Mouse (Mus musculus) splenic B cell, adult 2 months (primary cell): ENCODE data around the gene Sipa1l1.

Experiments
- DNase-seq: peaks from one replicate; pipeline ENCODE4 v3.0.0-alpha.2; 2011; ENCODE audit warnings: low read depth, low spot score
- H3K27me3 ChIP-seq: 2 replicates; pipeline ENCODE4 v1.6.1; 2012; ENCODE audit warnings: mild to moderate bottlenecking, low read length, moderate library complexity, mixed read lengths; ENCODE audit not compliant: control insufficient read depth, poor library complexity, insufficient read depth, severe bottlenecking
- H3K36me3 ChIP-seq: 2 replicates; pipeline ENCODE4 v1.6.1; 2012; ENCODE audit warnings: mild to moderate bottlenecking, low read length, moderate library complexity, mixed read lengths; ENCODE audit not compliant: control insufficient read depth, poor library complexity, insufficient read depth, severe bottlenecking

The Sipa1l1 gene

GRCm38 (mm10) chr12:82409686-82410472, 240.8 kb downstream of the Sipa1l1 start:
- Histone ChIP-seq H3K36me3 (peaks cover 3% of the 10 kb centered on the region; the same call in 1 of the 2 replicates), H3K27me3 (no peaks in the 10 kb centered on the region)
- no peak for DNase-seq

GRCm38 (mm10) chr12:82412291-82413032, 243.3 kb downstream of the Sipa1l1 start:
- DNase-seq = no peak
- H3K27me3 ChIP-seq = no peaks in the 10 kb centered on the region

GRCm38 (mm10) chr12:82415690-82416364, 246.7 kb downstream of the Sipa1l1 start:
- Histone ChIP-seq H3K27me3 (no peaks in the 10 kb centered on the region), H3K36me3 (no peaks in the 10 kb centered on the region)
- DNase-seq = no peak

More at GRCm38 (mm10) chr12:82412291-82413032, 243.3 kb downstream of the Sipa1l1 start:
- no peaks in the 10 kb centered on the region for H3K36me3 ChIP-seq

GRCm38 (mm10) chr12:82419027-82419426, 249.9 kb downstream of the Sipa1l1 start:
- no peaks in the 10 kb centered on the region; the same call in 1 of the 2 replicates for H3K36me3 ChIP-seq
- no peak for DNase-seq
- H3K27me3 ChIP-seq = no peaks in the 10 kb centered on the region

GRCm38 (mm10) chr12:82424783-82425182, 255.7 kb downstream of the Sipa1l1 start:
- H3K27me3 ChIP-seq = no peaks in the 10 kb centered on the region
- DNase-seq = no peak
- peaks cover 4% of the 10 kb centered on the region for H3K36me3 ChIP-seq

- Histone ChIP-seq H3K27me3 (no peaks in the 10 kb centered on the region), H3K36me3 (peaks cover 4% of the 10 kb centered on the region)
- peak; percentile 49 for DNase-seq
Measured at GRCm38 (mm10) chr12:82425853-82426252, 256.7 kb downstream of the Sipa1l1 start.

- Histone ChIP-seq H3K36me3 (peaks cover 4% of the 10 kb centered on the region), H3K27me3 (no peaks in the 10 kb centered on the region)
- no peak for DNase-seq
Measured at GRCm38 (mm10) chr12:82427416-82427815, 258.3 kb downstream of the Sipa1l1 start.

GRCm38 (mm10) chr12:82428466-82428865, 259.3 kb downstream of the Sipa1l1 start:
- no peak for DNase-seq
- Histone ChIP-seq H3K27me3 (no peaks in the 10 kb centered on the region), H3K36me3 (peaks cover 4% of the 10 kb centered on the region)

- no peak for DNase-seq
- H3K27me3 ChIP-seq = no peaks in the 10 kb centered on the region
Measured at GRCm38 (mm10) chr12:82433311-82433710, 264.2 kb downstream of the Sipa1l1 start.

GRCm38 (mm10) chr12:82434591-82434990, 265.5 kb downstream of the Sipa1l1 start:
- no peaks in the 10 kb centered on the region for H3K27me3 ChIP-seq
- H3K36me3 ChIP-seq = no peaks in the 10 kb centered on the region; the same call in 1 of the 2 replicates
- DNase-seq = no peak

More at GRCm38 (mm10) chr12:82433311-82433710, 264.2 kb downstream of the Sipa1l1 start:
- peaks cover 4% of the 10 kb centered on the region; the same call in 1 of the 2 replicates for H3K36me3 ChIP-seq

GRCm38 (mm10) chr12:82441479-82441878, 272.4 kb downstream of the Sipa1l1 start:
- no peak for DNase-seq
- Histone ChIP-seq H3K36me3 (peaks cover 8% of the 10 kb centered on the region), H3K27me3 (no peaks in the 10 kb centered on the region)

- peak; percentile 8 for DNase-seq
- H3K27me3 ChIP-seq = no peaks in the 10 kb centered on the region
- H3K36me3 ChIP-seq = peaks cover 2% of the 10 kb centered on the region; the same call in 1 of the 2 replicates
Measured at GRCm38 (mm10) chr12:82446609-82447024, 277.5 kb downstream of the Sipa1l1 start.

- H3K36me3 ChIP-seq = peaks cover 1% of the 10 kb centered on the region; the same call in 1 of the 2 replicates
- DNase-seq = no peak
Measured at GRCm38 (mm10) chr12:82448129-82448815, 279.2 kb downstream of the Sipa1l1 start.

GRCm38 (mm10) chr12:82452428-82452827, 283.3 kb downstream of the Sipa1l1 start:
- Histone ChIP-seq H3K27me3 (no peaks in the 10 kb centered on the region), H3K36me3 (peaks cover 1% of the 10 kb centered on the region; the same call in 1 of the 2 replicates)
- DNase-seq = no peak

More at GRCm38 (mm10) chr12:82448129-82448815, 279.2 kb downstream of the Sipa1l1 start:
- no peaks in the 10 kb centered on the region for H3K27me3 ChIP-seq
